Mouse (Mus musculus): ENCODE data around the gene Pdap1. TPM values are rescaled to one million over a fixed set of nuclear protein-coding genes. Genes with fewer than 3 reads are reported as not detected.
"Not testable (repeated sequence)": the region's sequence is repeated elsewhere in the genome, so short reads cannot be mapped to it uniquely, and the experiment has no call there.

Gene Pdap1
- total RNA-seq, 2 experiments from 2014 or later = 88.5 to 94.7 TPM

DNA sequence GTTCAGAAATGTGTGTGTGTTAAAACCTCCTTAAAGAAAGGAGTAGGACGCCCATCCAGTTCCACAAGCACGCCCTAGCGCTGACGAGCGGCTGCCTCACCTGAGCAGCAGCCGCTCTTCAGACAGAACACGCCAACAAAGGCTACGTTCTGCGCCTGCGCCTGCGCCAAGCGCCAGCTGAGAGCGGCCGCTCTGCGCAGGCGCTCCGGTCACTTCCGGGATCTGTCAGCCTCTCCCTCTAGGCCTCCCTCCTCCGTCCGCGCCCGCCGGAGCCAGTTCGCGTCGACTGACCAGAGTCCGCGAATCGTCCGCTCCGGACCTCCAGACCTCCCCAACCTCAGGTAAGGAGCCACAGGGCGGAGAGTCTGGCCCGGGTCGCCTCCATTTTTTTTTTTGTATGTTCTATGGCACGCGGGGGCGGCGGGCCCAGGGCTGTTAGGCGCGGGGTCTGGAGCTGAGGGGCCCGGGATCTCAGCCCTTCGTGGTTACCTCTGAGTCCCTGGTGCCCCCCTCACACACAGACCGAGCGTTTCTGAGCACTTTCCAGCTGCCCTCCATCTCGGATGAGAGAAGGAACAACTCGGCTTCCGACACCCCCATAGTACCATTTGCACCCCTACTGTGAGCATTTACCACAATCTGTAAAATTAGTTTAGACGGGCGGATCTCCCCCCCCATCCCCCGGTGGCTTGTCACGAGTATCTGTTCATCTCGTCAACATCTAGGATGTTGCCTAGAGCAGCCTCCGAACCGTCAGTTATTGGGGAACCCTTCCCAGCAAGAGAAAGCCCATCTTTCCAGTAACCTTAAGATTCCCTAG, 56.2 kb downstream of the Pdap1 start, which contains the start of the genes Arpc1a and Kpna7:
Gene Arpc1a, plus strand, starts transcription at position 199 of the 820 bp plus-strand sequence.
Gene Kpna7, minus strand, starts transcription at position 399 of the 820 bp plus-strand sequence.
- DNase-seq (ENCODE audit: low spot score in 2 of 2) = peak; percentile 82 to 93

DNA sequence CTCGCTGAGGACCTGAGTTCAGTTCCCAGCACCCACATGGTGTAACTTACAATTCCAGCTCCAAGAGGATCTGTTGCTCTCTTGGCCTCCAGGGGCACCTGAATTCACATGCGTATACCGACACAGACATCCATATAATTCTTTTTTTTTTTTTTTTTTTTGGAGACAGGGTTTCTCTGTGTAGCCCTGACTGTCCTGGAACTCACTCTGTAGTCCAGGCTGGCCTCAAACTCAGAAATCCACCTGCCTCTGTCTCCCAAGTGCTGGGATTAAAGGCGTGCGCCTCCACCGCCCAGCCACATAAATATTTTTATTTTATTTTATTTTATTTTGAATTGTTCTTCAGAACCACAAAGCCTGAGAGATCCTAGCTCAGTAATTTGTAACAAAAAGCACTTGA, 56.8 kb downstream of the Pdap1 start:
- DNase-seq (ENCODE audit: low spot score in 2 of 2) = not testable (repeated sequence)

DNA sequence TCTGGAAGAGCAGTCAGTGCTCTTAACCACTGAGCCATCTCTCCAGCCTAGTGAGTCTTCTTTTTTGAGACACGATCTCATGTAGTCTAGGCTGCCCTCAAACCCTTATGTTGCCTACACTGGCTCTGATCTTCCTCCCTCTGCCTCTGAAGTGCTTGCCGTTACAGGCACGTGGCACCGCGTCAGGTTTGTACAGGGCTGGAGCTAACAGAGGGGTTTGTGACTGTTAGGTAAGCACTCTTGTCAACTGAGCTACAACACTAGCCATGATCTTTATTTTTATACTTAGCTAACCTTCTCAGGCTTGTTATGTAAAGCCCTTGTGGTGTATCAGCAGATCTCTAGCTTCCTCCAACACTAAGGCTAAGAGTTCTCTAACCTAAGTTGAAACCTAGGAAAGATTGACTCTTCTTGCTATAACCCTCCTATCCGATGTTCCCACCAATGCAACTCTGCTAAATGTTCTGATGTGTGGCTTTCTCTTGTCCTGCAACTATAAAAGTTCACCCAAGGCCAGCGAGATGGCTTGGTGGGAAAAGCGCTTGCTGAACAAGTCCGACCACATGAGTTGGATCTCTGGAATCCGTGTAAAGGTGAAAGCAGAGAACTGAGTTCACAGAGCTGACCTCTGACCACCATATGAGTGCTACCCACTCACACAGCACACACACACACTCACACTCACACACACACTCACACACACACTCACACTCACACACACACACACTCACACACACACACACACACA, 58.0 kb downstream of the Pdap1 start:
- DNase-seq (ENCODE audit: low spot score in 2 of 2) = no peak

Other genes starting within 250 kb of the Pdap1 start
- 10 to 100 TPM; 29.4 to 32.2 TPM for gene Smurf1, start 174.4 kb downstream of the Pdap1 start, total RNA-seq (2021)
- not detected for gene Gm4871, start 107.5 kb downstream of the Pdap1 start, total RNA-seq (2021)
- not detected for gene 1700018F24Rik, start 97.2 kb downstream of the Pdap1 start, total RNA-seq (2021)
- gene Arpc1a, start 56.4 kb downstream of the Pdap1 start, total RNA-seq (2021) = 100 to 1,000 TPM; 254 to 263 TPM
- not detected for gene Kpna7, start 56.2 kb downstream of the Pdap1 start, total RNA-seq (2021)
- 10 to 100 TPM; 17.5 to 19.1 TPM for gene Arpc1b, start 26.0 kb downstream of the Pdap1 start, total RNA-seq (2021)
- 10 to 100 TPM; 66.7 to 71.9 TPM for gene Bud31, start 124 bp upstream of the Pdap1 start, total RNA-seq (2021)
- 10 to 100 TPM; 25.2 to 28.5 TPM for gene Ptcd1, start 26.9 kb upstream of the Pdap1 start, total RNA-seq (2021)
- 10 to 100 TPM; 23.5 to 23.8 TPM for gene Cpsf4, start 27.0 kb upstream of the Pdap1 start, total RNA-seq (2021)
- 100 to 1,000 TPM; 241 to 256 TPM for gene Atp5j2, start 51.8 kb upstream of the Pdap1 start, total RNA-seq (2021)
- 10 to 100 TPM; 12.6 to 12.8 TPM for gene Zkscan14, start 61.6 kb upstream of the Pdap1 start, total RNA-seq (2021)
- gene Zkscan5, start 64.3 kb upstream of the Pdap1 start, total RNA-seq (2021) = 10 to 100 TPM; 11.6 to 12.0 TPM
- gene Zfp655, start 91.5 kb upstream of the Pdap1 start, total RNA-seq (2021) = 10 to 100 TPM; 27.6 to 28.9 TPM
- 10 to 100 TPM; 19.7 to 20.1 TPM for gene Zscan25, start 140.3 kb upstream of the Pdap1 start, total RNA-seq (2021)
- gene Cyp3a57, start 205.0 kb upstream of the Pdap1 start, total RNA-seq (2021) = not detected